Mouse (Mus musculus) heart, postnatal 14 days (tissue): ENCODE measurements around the gene Eefsec. TPM values are rescaled to one million over a fixed set of nuclear protein-coding genes. Genes with fewer than 3 reads are reported as not detected.

Experiments used
- DNase-seq, 2 experiments: peaks; one replicate each; pipeline ENCODE4 v3.0.0; 2021 to 2022
- intact Hi-C: fragments of 180-260 bp; cut with DNase I; formaldehyde crosslinking; loops from one replicate; pipeline ENCODE4 v1.15.1; 2025
- total RNA-seq, 2 experiments: library from RNA; stranded (reverse); gene quantifications; 2 replicates each; pipeline ENCODE4 v1.2.3; 2021

Eefsec gene
- total RNA-seq, 2 experiments from 2014 or later: 9.0 to 9.5 TPM

GRCm38 (mm10) chr6:88276221-88276620 is 170.1 kb downstream of the Eefsec start:
- intact Hi-C loops: no loop called here
- no peak for DNase-seq

- intact Hi-C loops: no loop called here
- DNase-seq: no peak
Observed at GRCm38 (mm10) chr6:88274623-88275022, 171.7 kb downstream of the Eefsec start.

GRCm38 (mm10) chr6:88267970-88268369 is 178.4 kb downstream of the Eefsec start:
- no peak for DNase-seq
- intact Hi-C loops: no loop called here

GRCm38 (mm10) chr6:88267068-88267467 is 179.3 kb downstream of the Eefsec start:
- intact Hi-C loops: no loop called here
- no peak for DNase-seq

- intact Hi-C loops: no loop called here
- DNase-seq: no peak
Observed at GRCm38 (mm10) chr6:88266055-88266454, 180.3 kb downstream of the Eefsec start.

- intact Hi-C loops: no loop called here
- no peak for DNase-seq
Observed at GRCm38 (mm10) chr6:88265355-88265754, 181.0 kb downstream of the Eefsec start.

GRCm38 (mm10) chr6:88262160-88262559 is 184.2 kb downstream of the Eefsec start:
- no peak for DNase-seq
- intact Hi-C loops: loop anchor here (5.0 kb wide), 1 partner anchor 60 kb away; no protein-coding TSS in a partner anchor

GRCm38 (mm10) chr6:88260645-88261044 is 185.7 kb downstream of the Eefsec start:
- intact Hi-C loops: loop anchor here (5.0 kb wide), 1 partner anchor 62 kb away; no protein-coding TSS in a partner anchor
- no peak for DNase-seq

GRCm38 (mm10) chr6:88259621-88260020 is 186.7 kb downstream of the Eefsec start:
- no peak for DNase-seq
- intact Hi-C loops: loop anchor here (5.0 kb wide), 1 partner anchor 63 kb away; no protein-coding TSS in a partner anchor

- intact Hi-C loops: no loop called here
- no peak for DNase-seq
Observed at GRCm38 (mm10) chr6:88255435-88255834, 190.9 kb downstream of the Eefsec start.

GRCm38 (mm10) chr6:88254082-88254481 is 192.3 kb downstream of the Eefsec start:
- intact Hi-C loops: no loop called here
- DNase-seq: no peak

- DNase-seq: no peak
- intact Hi-C loops: no loop called here
Observed at GRCm38 (mm10) chr6:88251798-88252478, 194.4 kb downstream of the Eefsec start.

- no peak for DNase-seq
- intact Hi-C loops: no loop called here
Observed at GRCm38 (mm10) chr6:88251396-88251795, 194.9 kb downstream of the Eefsec start.

- intact Hi-C loops: no loop called here
- DNase-seq: no peak
Observed at GRCm38 (mm10) chr6:88249231-88249630, 197.1 kb downstream of the Eefsec start.

GRCm38 (mm10) chr6:88242604-88243003 is 203.7 kb downstream of the Eefsec start:
- peak; percentile 70 to 76 for DNase-seq
- intact Hi-C loops: loop anchor here (1.0 kb wide), 1 partner anchor 53 kb away; no protein-coding TSS in a partner anchor

- peak; percentile 13 to 46 for DNase-seq
- intact Hi-C loops: no loop called here
Observed at GRCm38 (mm10) chr6:88236513-88236912, 209.8 kb downstream of the Eefsec start.

- intact Hi-C loops: no loop called here
Observed at GRCm38 (mm10) chr6:88235983-88236382, 210.4 kb downstream of the Eefsec start.

GRCm38 (mm10) chr6:88235461-88235860 is 210.9 kb downstream of the Eefsec start:
- intact Hi-C loops: no loop called here
- no peak for DNase-seq

More at GRCm38 (mm10) chr6:88235983-88236382, 210.4 kb downstream of the Eefsec start:
- DNase-seq: no peak

- intact Hi-C loops: no loop called here
- DNase-seq: no peak
Observed at GRCm38 (mm10) chr6:88233996-88234395, 212.3 kb downstream of the Eefsec start.

- no peak for DNase-seq
- intact Hi-C loops: no loop called here
Observed at GRCm38 (mm10) chr6:88232221-88232620, 214.1 kb downstream of the Eefsec start.

GRCm38 (mm10) chr6:88231821-88232220 is 214.5 kb downstream of the Eefsec start:
- intact Hi-C loops: no loop called here
- DNase-seq: no peak

- no peak for DNase-seq
- intact Hi-C loops: no loop called here
Observed at GRCm38 (mm10) chr6:88229221-88229620, 217.1 kb downstream of the Eefsec start.
